Mouse (Mus musculus): ENCODE results near the gene Ddx4.

- no peak for TF ChIP-seq POLR2A (IDR thresholded peaks at IDR 0.05; ENCODE audit: low read depth, low read length)
- no peak for TF ChIP-seq CTCF (IDR thresholded peaks at IDR 0.05; ENCODE audit: extremely low read depth, insufficient read length, insufficient replicate concordance, low read depth, low read length)
These were observed 81.5 kb downstream of the Ddx4 start for GRCm38 (mm10) chr13:112570768-112571167.
